Mouse (Mus musculus): ENCODE measurements at regions not wholly inside any gene's neighbourhood (a gene's known extent, or its start where the extent isn't known, plus 50 kb on each side); places are given as distances from the start of the nearest gene placed in this dataset.

GRCm38 (mm10) chr3:118248768-118249167, 313.2 kb upstream of the Dpyd start:
- H3K4me2 ChIP-seq, result no peak overlapping the region
- WGBS, result 92% methylated on average over 2 of the region's 2 CpGs
- H3K27ac ChIP-seq (ENCODE audit: low read depth, low read length), result no peak overlapping the region
- H3K27me3 ChIP-seq (ENCODE audit: control insufficient read depth, insufficient read depth, low read length), result no peaks in the 10 kb centered on the region
- no peak overlapping the region for H3K4me3 ChIP-seq (ENCODE audit: low read depth, low read length)
- DNase-seq (ENCODE audit: low spot score, missing footprints), result no peak
- H3K9me3 ChIP-seq (ENCODE audit: control insufficient read depth, low read length), result no peaks in the 10 kb centered on the region
- H3K4me1 ChIP-seq (ENCODE audit: control insufficient read depth, insufficient read depth, low read length), result no peaks in the 10 kb centered on the region
- H3K36me3 ChIP-seq (ENCODE audit: control insufficient read depth, insufficient read depth, low read length), result no peaks in the 10 kb centered on the region
- no peak for ATAC-seq (ENCODE audit: low FRiP score)
- no peak overlapping the region for H3K9ac ChIP-seq (ENCODE audit: low read length)

GRCm38 (mm10) chr3:118275917-118276316, 286.0 kb upstream of the Dpyd start:
- no peak overlapping the region for H3K4me3 ChIP-seq (ENCODE audit: low read depth, low read length)
- no peaks in the 10 kb centered on the region for H3K27me3 ChIP-seq (ENCODE audit: control insufficient read depth, insufficient read depth, low read length)
- no peak overlapping the region for H3K27ac ChIP-seq (ENCODE audit: low read depth, low read length)
- DNase-seq (ENCODE audit: low spot score, missing footprints) (no peak), ATAC-seq (ENCODE audit: low FRiP score) (no peak)
- no peaks in the 10 kb centered on the region for H3K36me3 ChIP-seq (ENCODE audit: control insufficient read depth, insufficient read depth, low read length)
- no peak overlapping the region for H3K9ac ChIP-seq (ENCODE audit: low read length)
- no peak overlapping the region for H3K4me2 ChIP-seq
- H3K9me3 ChIP-seq (ENCODE audit: control insufficient read depth, low read length), result no peaks in the 10 kb centered on the region
- 0 out of 2 replicates have a peak, but pooled peaks cover 2% of the 10 kb centered on the region for H3K4me1 ChIP-seq (ENCODE audit: control insufficient read depth, insufficient read depth, low read length)

- Histone ChIP-seq H3K4me1 (ENCODE audit: control insufficient read depth, insufficient read depth, low read length) (no peaks in the 10 kb centered on the region), H3K27me3 (ENCODE audit: control insufficient read depth, insufficient read depth, low read length) (no peaks in the 10 kb centered on the region), H3K9me3 (ENCODE audit: control insufficient read depth, low read length) (no peaks in the 10 kb centered on the region), H3K36me3 (ENCODE audit: control insufficient read depth, insufficient read depth, low read length) (no peaks in the 10 kb centered on the region), H3K9ac (ENCODE audit: low read length) (no peak overlapping the region), H3K4me2 (no peak overlapping the region), H3K4me3 (ENCODE audit: low read depth, low read length) (no peak overlapping the region), H3K27ac (ENCODE audit: low read depth, low read length) (no peak overlapping the region)
- DNase-seq (ENCODE audit: low spot score, missing footprints) (no peak), ATAC-seq (ENCODE audit: low FRiP score) (no peak)
- WGBS, result 82% methylated on average over 5 of the region's 5 CpGs
Measured at GRCm38 (mm10) chr3:118278274-118278673, 283.7 kb upstream of the Dpyd start.

- H3K9ac ChIP-seq (ENCODE audit: low read length), result no peak overlapping the region
- WGBS, result 80% methylated on average over 3 of the region's 3 CpGs
- no peak overlapping the region for H3K4me3 ChIP-seq (ENCODE audit: low read depth, low read length)
- H3K4me2 ChIP-seq, result no peak overlapping the region
- H3K27me3 ChIP-seq (ENCODE audit: control insufficient read depth, insufficient read depth, low read length), result no peaks in the 10 kb centered on the region
- DNase-seq (ENCODE audit: low spot score, missing footprints) (no peak), ATAC-seq (ENCODE audit: low FRiP score) (no peak)
- H3K27ac ChIP-seq (ENCODE audit: low read depth, low read length), result no peak overlapping the region
- H3K9me3 ChIP-seq (ENCODE audit: control insufficient read depth, low read length), result no peaks in the 10 kb centered on the region
- H3K4me1 ChIP-seq (ENCODE audit: control insufficient read depth, insufficient read depth, low read length), result no peaks in the 10 kb centered on the region
- H3K36me3 ChIP-seq (ENCODE audit: control insufficient read depth, insufficient read depth, low read length), result no peaks in the 10 kb centered on the region
Measured at GRCm38 (mm10) chr3:118286946-118287345, 275.0 kb upstream of the Dpyd start.

- no peaks in the 10 kb centered on the region for H3K4me1 ChIP-seq (ENCODE audit: control insufficient read depth, insufficient read depth, low read length)
- WGBS, result 77% methylated on average over 5 of the region's 5 CpGs
- H3K27ac ChIP-seq (ENCODE audit: low read depth, low read length), result no peak overlapping the region
- H3K9me3 ChIP-seq (ENCODE audit: control insufficient read depth, low read length), result no peaks in the 10 kb centered on the region
- ATAC-seq (ENCODE audit: low FRiP score), result no peak
- no peaks in the 10 kb centered on the region for H3K36me3 ChIP-seq (ENCODE audit: control insufficient read depth, insufficient read depth, low read length)
- DNase-seq (ENCODE audit: low spot score, missing footprints), result no peak
- H3K4me2 ChIP-seq, result no peak overlapping the region
- H3K4me3 ChIP-seq (ENCODE audit: low read depth, low read length), result no peak overlapping the region
- no peaks in the 10 kb centered on the region for H3K27me3 ChIP-seq (ENCODE audit: control insufficient read depth, insufficient read depth, low read length)
- no peak overlapping the region for H3K9ac ChIP-seq (ENCODE audit: low read length)
Measured at GRCm38 (mm10) chr3:118325111-118325510, 236.8 kb upstream of the Dpyd start.

- H3K9me3 ChIP-seq (ENCODE audit: control insufficient read depth, low read length), result no peaks in the 10 kb centered on the region
- ATAC-seq (ENCODE audit: low FRiP score), result peak; percentile 58; the same call in 1 of the 2 replicates
- no peaks in the 10 kb centered on the region for H3K36me3 ChIP-seq (ENCODE audit: control insufficient read depth, insufficient read depth, low read length)
- no peak overlapping the region for H3K4me3 ChIP-seq (ENCODE audit: low read depth, low read length)
- H3K4me1 ChIP-seq (ENCODE audit: control insufficient read depth, insufficient read depth, low read length), result no peaks in the 10 kb centered on the region
- no peak for DNase-seq (ENCODE audit: low spot score, missing footprints)
- H3K9ac ChIP-seq (ENCODE audit: low read length), result no peak overlapping the region
- H3K4me2 ChIP-seq, result no peak overlapping the region
- WGBS, result 84% methylated on average over 2 of the region's 2 CpGs
- no peaks in the 10 kb centered on the region for H3K27me3 ChIP-seq (ENCODE audit: control insufficient read depth, insufficient read depth, low read length)
- H3K27ac ChIP-seq (ENCODE audit: low read depth, low read length), result no peak overlapping the region
Measured at GRCm38 (mm10) chr3:118328237-118328636, 233.7 kb upstream of the Dpyd start.

GRCm38 (mm10) chr3:118329132-118329674, 232.7 kb upstream of the Dpyd start:
- Histone ChIP-seq H3K4me2 (no peak overlapping the region), H3K9me3 (ENCODE audit: control insufficient read depth, low read length) (no peaks in the 10 kb centered on the region), H3K27me3 (ENCODE audit: control insufficient read depth, insufficient read depth, low read length) (no peaks in the 10 kb centered on the region), H3K9ac (ENCODE audit: low read length) (no peak overlapping the region), H3K27ac (ENCODE audit: low read depth, low read length) (no peak overlapping the region), H3K4me3 (ENCODE audit: low read depth, low read length) (no peak overlapping the region), H3K4me1 (ENCODE audit: control insufficient read depth, insufficient read depth, low read length) (no peaks in the 10 kb centered on the region), H3K36me3 (ENCODE audit: control insufficient read depth, insufficient read depth, low read length) (no peaks in the 10 kb centered on the region)
- no peak for ATAC-seq (ENCODE audit: low FRiP score)
- DNase-seq (ENCODE audit: low spot score, missing footprints), result no peak
- WGBS, result 92% methylated on average over 5 of the region's 5 CpGs

GRCm38 (mm10) chr3:118331559-118331958, 230.4 kb upstream of the Dpyd start:
- no peak for DNase-seq (ENCODE audit: low spot score, missing footprints)
- H3K27me3 ChIP-seq (ENCODE audit: control insufficient read depth, insufficient read depth, low read length), result no peaks in the 10 kb centered on the region
- no peak overlapping the region for H3K4me3 ChIP-seq (ENCODE audit: low read depth, low read length)
- no peak overlapping the region for H3K9ac ChIP-seq (ENCODE audit: low read length)
- 80% methylated on average over 2 of the region's 2 CpGs for WGBS
- H3K4me1 ChIP-seq (ENCODE audit: control insufficient read depth, insufficient read depth, low read length), result no peaks in the 10 kb centered on the region
- H3K36me3 ChIP-seq (ENCODE audit: control insufficient read depth, insufficient read depth, low read length), result no peaks in the 10 kb centered on the region
- no peak for ATAC-seq (ENCODE audit: low FRiP score)
- no peak overlapping the region for H3K4me2 ChIP-seq
- no peak overlapping the region for H3K27ac ChIP-seq (ENCODE audit: low read depth, low read length)
- H3K9me3 ChIP-seq (ENCODE audit: control insufficient read depth, low read length), result no peaks in the 10 kb centered on the region

- Histone ChIP-seq H3K36me3 (ENCODE audit: control insufficient read depth, insufficient read depth, low read length) (no peaks in the 10 kb centered on the region), H3K4me3 (ENCODE audit: low read depth, low read length) (no peak overlapping the region), H3K4me2 (no peak overlapping the region), H3K27me3 (ENCODE audit: control insufficient read depth, insufficient read depth, low read length) (no peaks in the 10 kb centered on the region), H3K4me1 (ENCODE audit: control insufficient read depth, insufficient read depth, low read length) (no peaks in the 10 kb centered on the region), H3K27ac (ENCODE audit: low read depth, low read length) (no peak overlapping the region), H3K9me3 (ENCODE audit: control insufficient read depth, low read length) (no peaks in the 10 kb centered on the region), H3K9ac (ENCODE audit: low read length) (no peak overlapping the region)
- DNase-seq (ENCODE audit: low spot score, missing footprints), result no peak
- ATAC-seq (ENCODE audit: low FRiP score), result no peak
Measured at GRCm38 (mm10) chr3:118338716-118339115, 223.2 kb upstream of the Dpyd start.

GRCm38 (mm10) chr3:118361741-118362141, 200.2 kb upstream of the Dpyd start:
- H3K4me3 ChIP-seq (ENCODE audit: low read depth, low read length), result no peak overlapping the region
- H3K36me3 ChIP-seq (ENCODE audit: control insufficient read depth, insufficient read depth, low read length), result no peaks in the 10 kb centered on the region
- H3K9me3 ChIP-seq (ENCODE audit: control insufficient read depth, low read length), result no peaks in the 10 kb centered on the region
- H3K27me3 ChIP-seq (ENCODE audit: control insufficient read depth, insufficient read depth, low read length), result no peaks in the 10 kb centered on the region
- no peak overlapping the region for H3K27ac ChIP-seq (ENCODE audit: low read depth, low read length)
- DNase-seq (ENCODE audit: low spot score, missing footprints), result no peak
- H3K4me2 ChIP-seq, result no peak overlapping the region
- H3K4me1 ChIP-seq (ENCODE audit: control insufficient read depth, insufficient read depth, low read length), result no peaks in the 10 kb centered on the region
- WGBS, result 89% methylated on average over 5 of the region's 5 CpGs
- ATAC-seq (ENCODE audit: low FRiP score), result no peak
- H3K9ac ChIP-seq (ENCODE audit: low read length), result no peak overlapping the region

All from midbrain, embryonic 11.5 days (tissue).